Mouse (Mus musculus) intestine, postnatal 0 days (tissue): ENCODE measurements at regions not wholly inside any gene's neighbourhood (a gene's known extent, or its start where the extent isn't known, plus 50 kb on each side); places are given as distances from the start of the nearest gene placed in this dataset.
"Not testable (repeated sequence)": the region's sequence is repeated elsewhere in the genome, so short reads cannot be mapped to it uniquely, and the experiment has no call there.

Experiments used
- ATAC-seq: fragments of 200-750 bp; cut with Nextera tagmentation; 2 replicates; pipeline ENCODE4 v1.8.0; 2017; ENCODE audit warnings: mild to moderate bottlenecking, moderate TSS enrichment, moderate library complexity
- H3K27ac ChIP-seq: fragments of 300-500 bp; sonication (generic); 2 replicates; pipeline ENCODE4 v1.5.1; 2014; ENCODE audit warnings: mild to moderate bottlenecking, low read depth, low read length, moderate library complexity
- H3K27me3 ChIP-seq: fragments of 300-500 bp; sonication (generic); replicated peaks from 2 replicates; pipeline ENCODE4 v1.6.1; 2014; ENCODE audit warnings: low read length, mixed read lengths; ENCODE audit not compliant: control insufficient read depth, insufficient read depth
- H3K36me3 ChIP-seq: fragments of 300-500 bp; sonication (generic); 2 replicates; pipeline ENCODE4 v1.6.1; 2014; ENCODE audit warnings: mild to moderate bottlenecking, moderate library complexity; ENCODE audit not compliant: control insufficient read depth, insufficient read depth
- H3K4me1 ChIP-seq: fragments of 300-500 bp; sonication (generic); replicated peaks from 2 replicates; pipeline ENCODE4 v1.6.1; 2014; ENCODE audit warnings: antibody characterized with exemption, low read length, mixed read lengths; ENCODE audit not compliant: control insufficient read depth, insufficient read depth
- H3K4me2 ChIP-seq: fragments of 300-500 bp; sonication (generic); replicated peaks from 2 replicates; pipeline ENCODE4 v1.6.1; 2014; ENCODE audit warnings: low read depth, mild to moderate bottlenecking, moderate library complexity
- H3K4me3 ChIP-seq: fragments of 300-500 bp; sonication (generic); 2 replicates; pipeline ENCODE4 v1.5.1; 2014; ENCODE audit warnings: low read depth, low read length
- H3K9ac ChIP-seq: fragments of 300-500 bp; sonication (generic); 2 replicates; pipeline ENCODE4 v1.6.1; 2014; ENCODE audit warnings: mild to moderate bottlenecking, low read depth, low read length
- H3K9me3 ChIP-seq: fragments of 300-500 bp; sonication (generic); 2 replicates; pipeline ENCODE4 v1.6.1; 2016; ENCODE audit warnings: mixed run types; ENCODE audit not compliant: control insufficient read depth
- CTCF ChIP-seq: sonication (generic); IDR thresholded peaks from 2 replicates; pipeline ENCODE4 v1.5.1; 2016; ENCODE audit warnings: low read depth, mild to moderate bottlenecking, control low read depth, antibody characterized with exemption, moderate library complexity
- WGBS: fragments of 180-500 bp; shearing (Covaris S2); extraction: QIAGEN DNeasy Blood & Tissue Kit; methylation state at CpG from one replicate; pipeline ENCODE4 v1.1.7; 2014; 5-methylcytosine and 5-hydroxymethylcytosine counted together

- H3K27me3 ChIP-seq = no peaks in the 10 kb centered on the region
- H3K4me1 ChIP-seq = no peaks in the 10 kb centered on the region
- no peak overlapping the region for H3K4me3 ChIP-seq
- H3K27ac ChIP-seq = no peak overlapping the region
- H3K4me2 ChIP-seq = no peak overlapping the region
- no peak for ATAC-seq
- no peak overlapping the region for H3K9ac ChIP-seq
- H3K9me3 ChIP-seq = no peaks in the 10 kb centered on the region
- 77% methylated on average over 12 of the region's 12 CpGs for WGBS
- no peak for TF ChIP-seq CTCF
- H3K36me3 ChIP-seq = no peaks in the 10 kb centered on the region
Measured at GRCm38 (mm10) chr5:148674281-148674680, 121.7 kb upstream of the Ubl3 start.

DNA sequence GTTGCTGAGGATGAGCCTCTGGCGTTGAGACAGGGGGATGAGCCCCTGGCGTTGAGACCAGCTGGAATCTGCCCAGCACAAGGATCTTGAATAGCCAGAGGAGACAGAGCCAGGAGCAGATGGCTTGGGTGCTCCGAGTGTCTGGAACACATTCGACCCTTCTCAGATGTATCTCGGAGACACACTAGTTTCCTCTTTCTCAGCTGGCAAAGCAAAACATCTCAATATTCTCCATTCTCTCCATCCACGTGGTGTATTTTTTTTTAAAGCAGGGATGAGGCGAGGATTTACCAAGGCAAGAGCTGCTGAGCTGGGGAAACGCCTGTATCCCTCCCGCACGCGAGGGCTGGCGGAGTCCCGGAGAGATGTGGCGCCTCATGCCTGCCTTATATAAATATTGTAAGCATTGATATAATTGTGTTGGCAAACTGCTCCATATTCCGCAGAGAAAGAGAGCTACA, 109.7 kb upstream of the Ubl3 start:
- no peak overlapping the region for H3K27ac ChIP-seq
- H3K9me3 ChIP-seq = no peaks in the 10 kb centered on the region
- no peak overlapping the region for H3K4me3 ChIP-seq
- 60% methylated on average over 15 of the region's 15 CpGs for WGBS
- H3K9ac ChIP-seq = no peak overlapping the region
- no peak for ATAC-seq
- no peaks in the 10 kb centered on the region for H3K27me3 ChIP-seq
- no peaks in the 10 kb centered on the region for H3K36me3 ChIP-seq
- no peaks in the 10 kb centered on the region for H3K4me1 ChIP-seq
- TF ChIP-seq CTCF = no peak
- H3K4me2 ChIP-seq = no peak overlapping the region

GRCm38 (mm10) chr5:148661120-148661519, 108.5 kb upstream of the Ubl3 start:
- Histone ChIP-seq H3K27ac (no peak overlapping the region), H3K4me2 (no peak overlapping the region)
- no peak for ATAC-seq

DNA sequence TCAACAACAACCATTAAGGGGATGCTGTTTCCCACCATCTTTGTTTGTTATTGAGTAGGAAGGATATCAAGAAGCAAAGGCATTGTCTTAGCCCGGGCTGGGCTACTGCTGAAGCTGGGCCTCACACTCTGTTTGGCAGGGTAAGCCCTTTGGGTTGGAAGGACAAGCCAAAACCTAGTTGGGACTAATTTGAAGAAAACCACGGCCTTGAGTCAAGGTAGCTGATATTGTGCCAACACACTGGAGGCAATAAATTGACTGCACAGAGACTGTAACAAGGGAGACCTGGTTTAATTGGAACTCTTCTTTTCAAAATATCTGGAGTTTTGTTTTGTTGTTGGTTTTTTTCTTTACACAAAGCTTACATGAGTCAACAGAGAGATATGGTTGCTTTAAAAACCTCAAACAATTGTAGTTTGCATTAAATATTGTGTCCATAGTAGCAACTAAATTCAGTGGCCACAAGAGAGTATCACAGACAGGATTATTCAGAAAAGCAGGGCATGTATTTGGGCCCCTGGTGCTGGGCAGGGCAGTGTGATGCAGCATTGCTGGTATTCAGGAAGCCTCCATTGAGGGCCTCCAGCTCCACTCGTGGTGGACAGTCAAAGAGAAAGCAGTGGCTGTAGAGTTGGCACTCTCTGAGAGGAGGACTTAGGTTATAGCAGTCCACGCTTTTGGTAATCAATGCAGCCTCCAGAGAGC, 105.5 kb upstream of the Ubl3 start:
- no peak overlapping the region for H3K9ac ChIP-seq
- 75% methylated on average over 4 of the region's 4 CpGs for WGBS
- H3K27me3 ChIP-seq = no peaks in the 10 kb centered on the region
- H3K36me3 ChIP-seq = no peaks in the 10 kb centered on the region
- no peak overlapping the region for H3K27ac ChIP-seq
- H3K4me2 ChIP-seq = no peak overlapping the region
- no peak for TF ChIP-seq CTCF
- ATAC-seq = no peak
- H3K4me3 ChIP-seq = no peak overlapping the region
- no peaks in the 10 kb centered on the region for H3K4me1 ChIP-seq
- H3K9me3 ChIP-seq = no peaks in the 10 kb centered on the region

More at GRCm38 (mm10) chr5:148661120-148661519, 108.5 kb upstream of the Ubl3 start:
- H3K9me3 ChIP-seq = no peaks in the 10 kb centered on the region
- no peak overlapping the region for H3K9ac ChIP-seq
- no peak overlapping the region for H3K4me3 ChIP-seq
- 87% methylated on average over 4 of the region's 4 CpGs for WGBS
- TF ChIP-seq CTCF = peak; percentile 56
- no peaks in the 10 kb centered on the region for H3K27me3 ChIP-seq
- H3K36me3 ChIP-seq = no peaks in the 10 kb centered on the region
- no peaks in the 10 kb centered on the region for H3K4me1 ChIP-seq

DNA sequence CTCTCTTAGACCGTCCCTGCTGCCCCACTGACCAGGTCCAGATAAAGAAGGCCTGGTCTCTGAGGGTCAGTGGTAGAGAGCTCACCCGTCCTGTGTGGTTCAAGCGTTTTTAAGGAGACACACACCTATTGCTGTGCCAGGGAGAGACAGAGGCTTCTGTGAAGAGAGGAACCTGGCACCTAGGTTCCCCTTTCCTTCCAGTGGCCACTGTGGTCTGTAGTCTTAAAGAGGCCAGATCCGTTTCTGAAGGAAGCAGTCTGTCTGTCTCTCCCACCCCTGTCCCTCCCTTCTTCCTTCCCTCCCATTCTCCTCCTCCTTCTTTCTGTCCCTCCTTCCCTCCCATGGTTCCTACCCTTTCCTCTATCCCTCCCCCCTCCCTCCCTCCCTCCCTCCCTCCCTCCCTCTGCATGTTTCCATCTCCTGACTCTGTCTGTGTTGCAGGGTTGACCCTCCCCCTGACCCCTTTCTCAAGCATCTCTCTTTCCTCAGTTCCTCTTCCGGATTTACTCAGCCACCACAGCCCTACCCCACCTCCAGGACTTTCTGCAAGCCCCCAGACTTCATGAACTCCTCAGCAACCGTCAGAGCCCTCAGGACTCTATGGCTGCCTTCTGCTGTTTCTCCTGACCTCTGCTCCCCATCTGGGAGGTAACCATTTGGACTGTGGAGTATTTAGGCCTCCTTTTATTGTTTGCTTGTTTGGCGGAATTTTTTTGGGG, 100.1 kb upstream of the Ubl3 start:
- Histone ChIP-seq H3K9ac (no peak overlapping the region), H3K27me3 (no peaks in the 10 kb centered on the region), H3K27ac (no peak overlapping the region), H3K9me3 (no peaks in the 10 kb centered on the region), H3K4me2 (no peak overlapping the region), H3K36me3 (no peaks in the 10 kb centered on the region), H3K4me3 (no peak overlapping the region), H3K4me1 (no peaks in the 10 kb centered on the region)
- no peak for ATAC-seq
- WGBS = 67% methylated on average over 7 of the region's 7 CpGs
- TF ChIP-seq CTCF = no peak

- WGBS = 64% methylated on average over 4 of the region's 4 CpGs
- H3K4me2 ChIP-seq = no peak overlapping the region
- H3K27me3 ChIP-seq = no peaks in the 10 kb centered on the region
- H3K4me1 ChIP-seq = no peaks in the 10 kb centered on the region
- H3K4me3 ChIP-seq = no peak overlapping the region
- ATAC-seq = no peak
- TF ChIP-seq CTCF = no peak
- H3K27ac ChIP-seq = no peak overlapping the region
- no peak overlapping the region for H3K9ac ChIP-seq
- no peaks in the 10 kb centered on the region for H3K9me3 ChIP-seq
- H3K36me3 ChIP-seq = no peaks in the 10 kb centered on the region
Measured at GRCm38 (mm10) chr5:148651736-148652135, 99.1 kb upstream of the Ubl3 start.

DNA sequence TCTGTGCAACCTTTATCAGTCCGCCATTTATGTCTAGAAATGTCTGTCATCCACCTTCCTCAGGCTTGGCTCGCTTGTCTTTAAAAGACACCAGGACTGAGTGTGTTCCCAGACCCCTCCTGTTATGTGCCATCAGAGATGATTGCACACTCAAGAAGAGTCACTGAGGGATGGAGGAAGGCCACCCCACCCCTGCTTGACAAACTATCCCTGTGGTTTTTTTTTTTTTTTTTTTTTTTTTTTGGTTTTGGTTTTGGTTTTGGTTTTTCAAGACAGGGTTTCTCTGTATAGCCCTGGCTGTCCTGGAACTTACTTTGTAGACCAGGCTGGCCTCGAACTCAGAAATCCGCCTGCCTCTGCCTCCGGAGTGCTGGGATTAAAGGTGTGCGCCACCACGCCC, 97.0 kb upstream of the Ubl3 start:
- not testable (repeated sequence) for H3K36me3 ChIP-seq, H3K4me1 ChIP-seq, H3K27ac ChIP-seq, H3K27me3 ChIP-seq, H3K9me3 ChIP-seq, H3K4me2 ChIP-seq, H3K9ac ChIP-seq, H3K4me3 ChIP-seq, ATAC-seq
- WGBS = 93% methylated on average over 7 of the region's 7 CpGs
